Comparison of ENCODE assay signal across 26 mouse cellular contexts in the genomic region with DNA sequence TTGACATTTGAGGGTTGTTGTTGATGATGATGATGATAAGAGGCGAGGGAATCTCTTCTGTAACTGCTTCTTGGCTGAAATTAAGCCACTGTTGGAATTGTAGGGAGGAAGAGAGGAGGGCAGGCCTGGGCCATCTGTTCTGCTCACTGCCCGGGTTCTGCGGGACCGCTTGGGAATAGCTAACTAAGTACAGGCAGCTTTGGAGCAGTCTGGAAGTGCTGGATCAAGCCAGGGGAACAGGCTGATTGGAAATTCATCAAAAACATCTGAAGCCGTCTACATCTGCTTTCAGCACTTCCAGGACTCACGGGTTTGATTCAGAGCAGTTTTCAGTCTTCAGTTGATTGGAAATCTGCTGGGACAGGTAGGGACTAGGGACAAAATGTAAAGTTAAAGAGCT.
A peak's percentile ranks its signal among the peaks of the same experiment; 100 is the strongest.
DNase-seq lines count a peak whose midpoint lies in the region; ATAC-seq lines count a peak whose summit lies in the region.
"Had no signal": no experiment of that assay in that cellular context is flagged by ENCODE, and none has a peak within 500 bp of the region (broad histone marks: within the 10 kb centered on the region; RNA-seq: fewer than 3 reads in every experiment).

No protein-coding gene starts in this region.

- peak; percentile 85 for DNase-seq in heart, adult 11 months
- no peak for DNase-seq in heart, postnatal 4 days
- DNase-seq in embryonic facial prominence, embryonic 14.5 days (ENCODE audit: low spot score), result peak; percentile 54
- DNase-seq in limb, embryonic 10.5 days (ENCODE audit: low spot score), result peak; percentile 35
- DNase-seq in layer of hippocampus, postnatal 25 days (ENCODE audit: extremely low spot score in 1 of 2, low spot score in 1 of 2), result no peak
- DNase-seq in urinary bladder, postnatal 36 days (ENCODE audit: low spot score in 2 of 2), result no peak
- DNase-seq: adrenal gland, postnatal 10 days; adrenal gland, postnatal 36 days; B cell, adult 2 months; cerebellum, adult 18-20 months; cerebellum, adult 9-10 months; gastrocnemius, adult 2 months; gastrocnemius, postnatal 14 days; heart, adult 18-20 months had no signal

- H3K27ac ChIP-seq in embryonic facial prominence, embryonic 14.5 days (replicated peaks; ENCODE audit: low read depth, low read length), result no peak overlapping the region
- H3K27ac ChIP-seq in limb, embryonic 10.5 days, result no peak overlapping the region
- H3K27ac ChIP-seq: embryonic facial prominence, embryonic 13.5 days; forebrain, embryonic 10.5 days; forebrain, embryonic 13.5 days; gastrocnemius, adult 2 months; heart, embryonic 13.5 days; hindbrain, embryonic 10.5 days; hindbrain, embryonic 13.5 days; intestine, embryonic 15.5 days had no signal

- no peaks in the 10 kb centered on the region; the same call in 1 of the 2 replicates for H3K4me1 ChIP-seq in embryonic facial prominence, embryonic 14.5 days (ENCODE audit: control insufficient read depth, insufficient read depth, low read length)
- peaks cover 19% of the 10 kb centered on the region for H3K4me1 ChIP-seq in limb, embryonic 10.5 days
- H3K4me1 ChIP-seq: forebrain, embryonic 13.5 days; hindbrain, embryonic 13.5 days; intestine, embryonic 15.5 days had no signal

- 32% methylated on average over 6 of the region's 6 CpGs for WGBS in embryonic facial prominence, embryonic 14.5 days
- 32% methylated on average over 6 of the region's 6 CpGs for WGBS in limb, embryonic 10.5 days

- H3K36me3 ChIP-seq in embryonic facial prominence, embryonic 14.5 days (ENCODE audit: control insufficient read depth, insufficient read depth, low read length), result no peaks in the 10 kb centered on the region
- no peaks in the 10 kb centered on the region for H3K36me3 ChIP-seq in limb, embryonic 10.5 days
- H3K36me3 ChIP-seq: embryonic facial prominence, embryonic 13.5 days; forebrain, embryonic 10.5 days; G1E; heart, embryonic 13.5 days; hindbrain, embryonic 10.5 days; hindbrain, embryonic 13.5 days; intestine, embryonic 15.5 days had no signal

- no peak overlapping the region for H3K4me3 ChIP-seq in embryonic facial prominence, embryonic 14.5 days (ENCODE audit: low read depth, low read length)
- no peak overlapping the region for H3K4me3 ChIP-seq in limb, embryonic 10.5 days
- H3K4me3 ChIP-seq: embryonic facial prominence, embryonic 13.5 days; forebrain, embryonic 10.5 days; forebrain, embryonic 13.5 days; gastrocnemius, adult 2 months; heart, embryonic 13.5 days; hindbrain, embryonic 10.5 days; hindbrain, embryonic 13.5 days; intestine, embryonic 15.5 days had no signal

- H3K27me3 ChIP-seq in embryonic facial prominence, embryonic 14.5 days (replicated peaks; ENCODE audit: control insufficient read depth, insufficient read depth, low read length), result no peaks in the 10 kb centered on the region
- no peaks in the 10 kb centered on the region; the same call in 1 of the 2 replicates for H3K27me3 ChIP-seq in limb, embryonic 10.5 days (ENCODE audit: low read depth, poor library complexity, severe bottlenecking)
- H3K27me3 ChIP-seq: CH12.LX; embryonic facial prominence, embryonic 13.5 days; forebrain, embryonic 13.5 days; hindbrain, embryonic 13.5 days; intestine, embryonic 15.5 days had no signal

- H3K9me3 ChIP-seq in embryonic facial prominence, embryonic 14.5 days (ENCODE audit: control insufficient read depth, low read length), result no peaks in the 10 kb centered on the region
- H3K9me3 ChIP-seq in limb, embryonic 10.5 days (replicated peaks), result no peaks in the 10 kb centered on the region
- H3K9me3 ChIP-seq: embryonic facial prominence, embryonic 13.5 days; forebrain, embryonic 10.5 days; forebrain, embryonic 13.5 days; heart, embryonic 13.5 days; hindbrain, embryonic 10.5 days; hindbrain, embryonic 13.5 days; intestine, embryonic 15.5 days had no signal

- H3K9ac ChIP-seq in embryonic facial prominence, embryonic 14.5 days (ENCODE audit: low read depth, low read length), result no peak overlapping the region
- H3K9ac ChIP-seq: embryonic facial prominence, embryonic 13.5 days; forebrain, embryonic 13.5 days; heart, embryonic 13.5 days; hindbrain, embryonic 13.5 days; intestine, embryonic 15.5 days had no signal

- H3K4me2 ChIP-seq in embryonic facial prominence, embryonic 14.5 days (ENCODE audit: low read depth, low read length), result no peak overlapping the region
- H3K4me2 ChIP-seq: embryonic facial prominence, embryonic 13.5 days; forebrain, embryonic 13.5 days; heart, embryonic 13.5 days; hindbrain, embryonic 13.5 days; intestine, embryonic 15.5 days had no signal

- no peak for ATAC-seq in embryonic facial prominence, embryonic 14.5 days (ENCODE audit: low read depth)
- ATAC-seq: forebrain, embryonic 13.5 days; forebrain, embryonic 16.5 days; hindbrain, embryonic 16.5 days; intestine, embryonic 15.5 days; Patski had no signal

Comparison
In these comparisons a context has a peak if more than half of its experiments do, and no peak if none do; other contexts are left out.
1. DNase-seq: peak in heart, adult 11 months (single experiment), embryonic facial prominence, embryonic 14.5 days (single experiment) and limb, embryonic 10.5 days (single experiment); none in heart, postnatal 4 days (single experiment), layer of hippocampus, postnatal 25 days (0 of 2) and urinary bladder, postnatal 36 days (0 of 2).